Mouse (Mus musculus) testis, adult 2 months (tissue): ENCODE measurements at regions not wholly inside any gene's neighbourhood (a gene's known extent, or its start where the extent isn't known, plus 50 kb on each side); places are given as distances from the start of the nearest gene placed in this dataset.

Source experiments
- CTCF ChIP-seq: fragments of 200-500 bp; IDR thresholded peaks from 2 replicates; pipeline ENCODE4 v1.5.1; 2012; ENCODE audit warnings: low read depth, mild to moderate bottlenecking, inconsistent platforms, low read length, moderate library complexity; ENCODE audit not compliant: control insufficient read depth, insufficient read depth, insufficient replicate concordance
- POLR2A ChIP-seq: fragments of 200-500 bp; IDR thresholded peaks from 2 replicates; pipeline ENCODE4 v1.6.1; 2012; ENCODE audit warnings: low read depth, mild to moderate bottlenecking, inconsistent platforms, low read length, moderate library complexity; ENCODE audit not compliant: control insufficient read depth

GRCm38 (mm10) chr8:8558050-8558449, 103.0 kb downstream of the Efnb2 start:
- TF ChIP-seq CTCF: no peak
- TF ChIP-seq POLR2A: no peak
